Mouse (Mus musculus): ENCODE measurements at regions not wholly inside any gene's neighbourhood (a gene's known extent, or its start where the extent isn't known, plus 50 kb on each side); places are given as distances from the start of the nearest gene placed in this dataset.

- DNase-seq (ENCODE audit: low spot score), result no peak
These were observed 803.5 kb downstream of the Efna5 start for GRCm38 (mm10) chr17:62077604-62078003.

- DNase-seq (ENCODE audit: low spot score), result no peak
These were observed 816.2 kb downstream of the Efna5 start for GRCm38 (mm10) chr17:62064939-62065338.

- DNase-seq (ENCODE audit: low spot score), result peak; percentile 50
These were observed 823.1 kb downstream of the Efna5 start for GRCm38 (mm10) chr17:62058016-62058415.

GRCm38 (mm10) chr17:62054801-62055200 is 826.3 kb downstream of the Efna5 start:
- no peak for DNase-seq (ENCODE audit: low spot score)

GRCm38 (mm10) chr17:62048989-62049388 is 832.1 kb downstream of the Efna5 start:
- DNase-seq (ENCODE audit: low spot score), result no peak

- no peak for DNase-seq (ENCODE audit: low spot score)
These were observed 850.5 kb downstream of the Efna5 start for GRCm38 (mm10) chr17:62030614-62031013.
